Mouse (Mus musculus) stomach, embryonic 16.5 days (tissue): ENCODE data around the gene Hspa1l. TPM values are rescaled to one million over a fixed set of nuclear protein-coding genes. Genes with fewer than 3 reads are reported as not detected.

ENCODE experiments used
- ATAC-seq: fragments of 200-750 bp; cut with Nextera tagmentation; 2 replicates; pipeline ENCODE4 v1.8.0; 2017; ENCODE audit warnings: moderate number of reproducible peaks, moderate TSS enrichment; ENCODE audit not compliant: insufficient read depth, low FRiP score
- H3K27ac ChIP-seq: fragments of 300-500 bp; sonication (generic); 2 replicates; pipeline ENCODE4 v1.5.1; 2014; ENCODE audit warnings: low read length
- H3K27me3 ChIP-seq: fragments of 300-500 bp; sonication (generic); 2 replicates; pipeline ENCODE4 v1.6.1; 2014; ENCODE audit warnings: low read length, control low read depth, mixed read lengths; ENCODE audit not compliant: control insufficient read depth, insufficient read depth
- H3K36me3 ChIP-seq: fragments of 300-500 bp; sonication (generic); 2 replicates; pipeline ENCODE4 v1.6.1; 2014; ENCODE audit warnings: low read length; ENCODE audit not compliant: control insufficient read depth, insufficient read depth
- H3K4me1 ChIP-seq: fragments of 300-500 bp; sonication (generic); 2 replicates; pipeline ENCODE4 v1.6.1; 2014; ENCODE audit warnings: low read length, control low read depth, mixed read lengths; ENCODE audit not compliant: control insufficient read depth, insufficient read depth
- H3K4me2 ChIP-seq: fragments of 300-500 bp; sonication (generic); 2 replicates; pipeline ENCODE4 v1.6.1; 2014; ENCODE audit warnings: low read depth, low read length, mixed read lengths
- H3K4me3 ChIP-seq: fragments of 300-500 bp; sonication (generic); replicated peaks from 2 replicates; pipeline ENCODE4 v1.5.1; 2014; ENCODE audit warnings: mild to moderate bottlenecking, low read length
- H3K9ac ChIP-seq: fragments of 300-500 bp; sonication (generic); 2 replicates; pipeline ENCODE4 v1.6.1; 2014; ENCODE audit warnings: low read length
- H3K9me3 ChIP-seq: fragments of 300-500 bp; sonication (generic); replicated peaks from 2 replicates; pipeline ENCODE4 v1.6.1; 2016; ENCODE audit warnings: low read length, control low read depth; ENCODE audit not compliant: control insufficient read depth
- WGBS: fragments of 180-500 bp; shearing (Covaris S2); extraction: QIAGEN DNeasy Blood & Tissue Kit; methylation state at CpG from one replicate; pipeline ENCODE4 v1.1.7; 2014; 5-methylcytosine and 5-hydroxymethylcytosine counted together
- polyA plus RNA-seq: library from polyadenylated mRNA; unstranded; fragments of >200 nt; fragmentation: Nextera tagmentation; extraction: Ambion mirVana; gene quantifications from 2 replicates; pipeline ENCODE4 v1.2.1, GENCODE M21; 2015

The Hspa1l gene
- polyA plus RNA-seq, 1 experiment from 2014 or later = 0.96 TPM

GRCm38 (mm10) chr17:35023221-35023620, 50.7 kb downstream of the Hspa1l start:
- H3K9ac ChIP-seq = no peak overlapping the region
- no peak overlapping the region for H3K27ac ChIP-seq
- H3K27me3 ChIP-seq = no peaks in the 10 kb centered on the region
- no peak for ATAC-seq
- no peaks in the 10 kb centered on the region for H3K36me3 ChIP-seq
- 85% methylated on average over 5 of the region's 5 CpGs for WGBS
- peaks cover 35% of the 10 kb centered on the region for H3K4me1 ChIP-seq
- no peaks in the 10 kb centered on the region for H3K9me3 ChIP-seq
- no peak overlapping the region for H3K4me2 ChIP-seq
- no peak overlapping the region for H3K4me3 ChIP-seq

- Histone ChIP-seq H3K27me3 (no peaks in the 10 kb centered on the region), H3K4me3 (no peak overlapping the region), H3K4me2 (no peak overlapping the region), H3K27ac (0 out of 2 replicates have a peak overlapping the region, but pooled peaks have one; percentile 13), H3K36me3 (no peaks in the 10 kb centered on the region), H3K9me3 (no peaks in the 10 kb centered on the region), H3K9ac (peak overlapping the region; percentile 17; the same call in 1 of the 2 replicates), H3K4me1 (peaks cover 35% of the 10 kb centered on the region)
- 57% methylated on average over 4 of the region's 4 CpGs for WGBS
- no peak for ATAC-seq
Observed at GRCm38 (mm10) chr17:35023756-35024155, 51.3 kb downstream of the Hspa1l start.

GRCm38 (mm10) chr17:35024261-35024660, 51.8 kb downstream of the Hspa1l start:
- 69% methylated on average over 13 of the region's 13 CpGs for WGBS
- H3K4me1 ChIP-seq = peaks cover 35% of the 10 kb centered on the region
- H3K27ac ChIP-seq = 0 out of 2 replicates have a peak overlapping the region, but pooled peaks have one; percentile 13
- no peaks in the 10 kb centered on the region for H3K27me3 ChIP-seq
- no peak for ATAC-seq
- no peak overlapping the region for H3K4me2 ChIP-seq
- no peaks in the 10 kb centered on the region for H3K9me3 ChIP-seq
- H3K36me3 ChIP-seq = no peaks in the 10 kb centered on the region
- H3K4me3 ChIP-seq = no peak overlapping the region
- H3K9ac ChIP-seq = peak overlapping the region; percentile 4; the same call in 1 of the 2 replicates

GRCm38 (mm10) chr17:35024691-35025488, 52.4 kb downstream of the Hspa1l start:
- Histone ChIP-seq H3K9ac (0 out of 2 replicates have a peak overlapping the region, but pooled peaks have one; percentile 4), H3K4me1 (peaks cover 40% of the 10 kb centered on the region), H3K4me3 (no peak overlapping the region), H3K27ac (no peak overlapping the region), H3K27me3 (no peaks in the 10 kb centered on the region), H3K36me3 (no peaks in the 10 kb centered on the region), H3K9me3 (no peaks in the 10 kb centered on the region), H3K4me2 (no peak overlapping the region)
- ATAC-seq = no peak
- WGBS = 61% methylated on average over 10 of the region's 10 CpGs

- peak overlapping the region; percentile 27; the same call in 1 of the 2 replicates for H3K9ac ChIP-seq
- H3K4me2 ChIP-seq = peak overlapping the region; percentile 38
- 73% methylated on average over 5 of the region's 5 CpGs for WGBS
- H3K9me3 ChIP-seq = no peaks in the 10 kb centered on the region
- H3K27me3 ChIP-seq = no peaks in the 10 kb centered on the region
- peak overlapping the region; percentile 84 for H3K27ac ChIP-seq
- H3K4me1 ChIP-seq = peaks cover 38% of the 10 kb centered on the region
- 0 out of 2 replicates have a peak overlapping the region, but pooled peaks have one; percentile 9 for H3K4me3 ChIP-seq
- no peak for ATAC-seq
- H3K36me3 ChIP-seq = no peaks in the 10 kb centered on the region
Observed at GRCm38 (mm10) chr17:35026206-35026605, 53.7 kb downstream of the Hspa1l start.

GRCm38 (mm10) chr17:35027277-35028068, 55.0 kb downstream of the Hspa1l start, which contains the start of gene Sapcd1:
TSS of gene Sapcd1 (minus strand) at chr17:35028016.
- Histone ChIP-seq H3K27ac (peak within 1 kb of the TSS; percentile 84), H3K4me2 (peak within 1 kb of the TSS; percentile 38), H3K9me3 (no peaks in the 10 kb centered on the region), H3K27me3 (no peaks in the 10 kb centered on the region), H3K4me3 (peak within 1 kb of the TSS; percentile 28), H3K36me3 (no peaks in the 10 kb centered on the region), H3K9ac (peak within 1 kb of the TSS; percentile 56), H3K4me1 (peaks cover 28% of the 10 kb centered on the region)
- peak; percentile 59; the same call in 1 of the 2 replicates for ATAC-seq
- 45% methylated on average over 13 of the region's 13 CpGs for WGBS

- peaks cover 28% of the 10 kb centered on the region for H3K4me1 ChIP-seq
- no peak overlapping the region for H3K9ac ChIP-seq
- WGBS = 71% methylated on average over 2 of the region's 2 CpGs
- no peaks in the 10 kb centered on the region for H3K36me3 ChIP-seq
- H3K4me3 ChIP-seq = no peak overlapping the region
- ATAC-seq = no peak
- no peaks in the 10 kb centered on the region for H3K27me3 ChIP-seq
- H3K27ac ChIP-seq = no peak overlapping the region
- no peak overlapping the region for H3K4me2 ChIP-seq
- no peaks in the 10 kb centered on the region for H3K9me3 ChIP-seq
Observed at GRCm38 (mm10) chr17:35028315-35028714, 55.8 kb downstream of the Hspa1l start.
